Mouse (Mus musculus) ES-E14 (cell line): Measurements from ENCODE around the gene Fads1. TPM values are rescaled to one million over a fixed set of nuclear protein-coding genes. Genes with fewer than 3 reads are reported as not detected.

ENCODE experiments used
- DNase-seq: peaks from one replicate; pipeline ENCODE4 v3.0.0-alpha.2; 2013; ENCODE audit warnings: low read depth, low spot score
- H3K27ac ChIP-seq: 2 replicates; pipeline ENCODE4 v1.5.1; 2012; ENCODE audit warnings: low read depth, mild to moderate bottlenecking, low read length, moderate library complexity, mixed read lengths; ENCODE audit not compliant: poor library complexity, insufficient read depth, severe bottlenecking
- H3K36me3 ChIP-seq: 2 replicates; pipeline ENCODE4 v1.6.1; 2012; ENCODE audit warnings: mild to moderate bottlenecking, low read length, moderate library complexity, mixed read lengths; ENCODE audit not compliant: control insufficient read depth, poor library complexity, insufficient read depth, severe bottlenecking
- H3K4me1 ChIP-seq, 2 experiments: fragments of 150-350 bp in 1 of 2; sonication (generic) in 1 of 2; 2 replicates each; pipeline ENCODE4 v1.6.1; 2012; ENCODE audit warnings: low read length in 2 of 2, mild to moderate bottlenecking in 1 of 2, mixed read lengths in 1 of 2; ENCODE audit not compliant: control insufficient read depth in 2 of 2, insufficient read depth in 2 of 2, poor library complexity in 1 of 2
- H3K4me3 ChIP-seq, 2 experiments: fragments of 150-350 bp in 1 of 2; sonication (generic) in 1 of 2; 2 replicates each; pipeline ENCODE4 v1.5.1; 2012; ENCODE audit warnings: low read length in 2 of 2, low read depth in 1 of 2, mild to moderate bottlenecking in 1 of 2, mixed read lengths in 1 of 2; ENCODE audit not compliant: insufficient read depth in 1 of 2, poor library complexity in 1 of 2, severe bottlenecking in 1 of 2
- H3K9ac ChIP-seq: 2 replicates; pipeline ENCODE4 v1.6.1; 2012; ENCODE audit warnings: low read depth, mild to moderate bottlenecking, low read length, mixed read lengths; ENCODE audit not compliant: poor library complexity, insufficient read depth, severe bottlenecking
- H3K9me3 ChIP-seq: fragments of 150-350 bp; sonication (generic); 2 replicates; pipeline ENCODE4 v1.6.1; 2012; ENCODE audit warnings: low read depth, mild to moderate bottlenecking, low read length; ENCODE audit not compliant: control insufficient read depth, insufficient read depth
- CHD2 ChIP-seq: IDR thresholded peaks from 2 replicates; pipeline ENCODE4 v1.6.1; 2014; ENCODE audit warnings: mild to moderate bottlenecking, low read depth, low read length, inconsistent platforms
- HCFC1 ChIP-seq: IDR thresholded peaks from 2 replicates; pipeline ENCODE4 v1.6.1; 2012; ENCODE audit warnings: low read length, inconsistent platforms, borderline replicate concordance; ENCODE audit not compliant: insufficient read depth
- MAFK ChIP-seq: IDR thresholded peaks from 2 replicates; pipeline ENCODE4 v1.6.1; 2014; ENCODE audit warnings: mild to moderate bottlenecking, low read depth, low read length, inconsistent platforms; ENCODE audit not compliant: insufficient read depth
- ZC3H11A ChIP-seq: IDR thresholded peaks from 2 replicates; pipeline ENCODE4 v1.6.1; 2012; ENCODE audit warnings: low read depth, mild to moderate bottlenecking, inconsistent platforms, low read length, borderline replicate concordance
- ZNF384 ChIP-seq: IDR thresholded peaks from 2 replicates; pipeline ENCODE4 v1.6.1; 2012; ENCODE audit warnings: low read depth, low read length, inconsistent platforms
- in situ Hi-C, 2 experiments: fragments of 600-800 bp; cut with MboI; formaldehyde crosslinking; loops; one replicate each; pipeline ENCODE4 v1.15.1; 2025; ENCODE audit warnings: low sequenced_read_pairs in 2 of 2, inconsistent platforms in 1 of 2; ENCODE audit not compliant: unreplicated experiment in 2 of 2
- total RNA-seq: library from RNA; depleted of rRNA; stranded (reverse); fragments of 300-350 nt; gene quantifications from 2 replicates; pipeline ENCODE4 v1.2.3, GENCODE M21; 2012

The Fads1 gene
- total RNA-seq, 1 experiment, result 47.4 TPM

DNA sequence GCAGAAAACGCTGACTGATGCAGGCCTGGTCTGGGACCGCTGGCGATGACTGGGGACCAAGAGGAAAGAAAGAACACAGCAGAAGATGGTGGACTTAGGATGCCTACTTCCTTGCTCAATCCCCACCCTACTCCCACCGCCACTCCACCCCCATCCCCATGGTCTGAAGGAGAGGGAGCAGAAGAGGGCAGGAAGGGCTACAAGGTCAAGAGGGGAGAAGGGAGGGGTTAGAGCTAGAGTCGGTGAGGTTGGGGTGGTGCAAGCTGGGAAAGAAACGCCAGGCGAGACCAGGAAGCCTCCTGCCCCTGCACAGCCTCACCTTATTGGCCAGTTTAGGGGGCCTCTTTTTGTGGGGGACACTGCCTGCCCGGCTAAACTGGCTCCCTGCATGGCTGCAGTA is 33.4 kb downstream of the Fads1 start:
- DNase-seq, result no peak

GRCm38 (mm10) chr19:10219108-10219507 is 36.4 kb downstream of the Fads1 start:
- Histone ChIP-seq H3K36me3 (peaks cover 74% of the 10 kb centered on the region), H3K27ac (no peak overlapping the region), H3K9ac (no peak overlapping the region), H3K4me1 (peaks cover 5 to 46% of the 10 kb centered on the region in 2 experiments; a peak in 3 of 4 replicates), H3K4me3 (no peak overlapping the region), H3K9me3 (no peaks in the 10 kb centered on the region)
- no peak for TF ChIP-seq CHD2
- TF ChIP-seq ZC3H11A, result no peak
- TF ChIP-seq HCFC1, result no peak
- no peak for TF ChIP-seq MAFK
- no peak for TF ChIP-seq ZNF384
- DNase-seq, result peak; percentile 48
- in situ Hi-C loops, result no loop called here

More for the DNA sequence above, 33.4 kb downstream of the Fads1 start:
- H3K4me1 ChIP-seq, result peaks cover 0 to 33% of the 10 kb centered on the region in 2 experiments; a peak in 2 of 4 replicates
- TF ChIP-seq ZNF384, result no peak
- no peak for TF ChIP-seq ZC3H11A
- TF ChIP-seq CHD2, result no peak
- TF ChIP-seq MAFK, result no peak
- TF ChIP-seq HCFC1, result no peak
- H3K36me3 ChIP-seq, result peaks cover 86% of the 10 kb centered on the region
- no peak overlapping the region for H3K4me3 ChIP-seq
- H3K9ac ChIP-seq, result no peak overlapping the region
- no peak overlapping the region for H3K27ac ChIP-seq
- H3K9me3 ChIP-seq, result no peaks in the 10 kb centered on the region
- in situ Hi-C loops, result no loop called here

DNA sequence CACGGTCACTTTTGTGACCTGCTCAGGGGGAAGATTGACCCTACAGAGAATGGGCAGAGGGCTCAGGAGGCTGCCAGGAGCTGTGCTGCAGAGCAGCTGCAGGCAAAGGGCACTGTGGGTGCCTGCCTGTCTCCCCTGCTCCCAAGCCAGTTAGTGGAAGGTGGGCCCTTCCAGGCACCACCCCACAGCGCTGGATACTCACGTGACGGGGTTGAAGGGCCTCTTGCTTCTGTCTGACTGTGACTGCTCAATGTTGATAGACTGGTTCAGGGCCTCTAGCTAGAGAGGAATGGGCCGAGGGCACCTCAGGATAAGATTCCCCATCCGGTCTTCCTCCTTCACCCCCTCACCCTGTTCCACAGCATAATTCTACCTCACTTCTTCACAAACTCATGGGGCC is 36.9 kb downstream of the Fads1 start:
- H3K4me1 ChIP-seq, result peaks cover 7 to 50% of the 10 kb centered on the region in 2 experiments; a peak in 3 of 4 replicates
- in situ Hi-C loops, result no loop called here
- no peak overlapping the region for H3K9ac ChIP-seq
- H3K27ac ChIP-seq, result no peak overlapping the region
- H3K9me3 ChIP-seq, result no peaks in the 10 kb centered on the region
- TF ChIP-seq ZNF384, result no peak
- TF ChIP-seq CHD2, result no peak
- TF ChIP-seq HCFC1, result no peak
- no peak for TF ChIP-seq MAFK
- no peak for TF ChIP-seq ZC3H11A
- DNase-seq, result no peak
- H3K36me3 ChIP-seq, result peaks cover 75% of the 10 kb centered on the region
- H3K4me3 ChIP-seq, result no peak overlapping the region

GRCm38 (mm10) chr19:10221585-10221984 is 38.9 kb downstream of the Fads1 start:
- Histone ChIP-seq H3K36me3 (peaks cover 60% of the 10 kb centered on the region), H3K9ac (no peak overlapping the region), H3K27ac (no peak overlapping the region), H3K4me1 (peaks cover 7 to 46% of the 10 kb centered on the region in 2 experiments; a peak in 3 of 4 replicates), H3K9me3 (no peaks in the 10 kb centered on the region), H3K4me3 (no peak overlapping the region)
- TF ChIP-seq HCFC1, result no peak
- TF ChIP-seq MAFK, result no peak
- TF ChIP-seq CHD2, result no peak
- no peak for TF ChIP-seq ZC3H11A
- TF ChIP-seq ZNF384, result no peak
- DNase-seq, result no peak
- in situ Hi-C loops, result no loop called here

GRCm38 (mm10) chr19:10222656-10223055 is 40.0 kb downstream of the Fads1 start:
- peak; percentile 46 for DNase-seq
- peaks cover 59% of the 10 kb centered on the region for H3K36me3 ChIP-seq
- in situ Hi-C loops, result no loop called here
- H3K4me3 ChIP-seq, result no peak overlapping the region
- peaks cover 12 to 50% of the 10 kb centered on the region in 2 experiments; a peak in 3 of 4 replicates for H3K4me1 ChIP-seq
- H3K9me3 ChIP-seq, result no peaks in the 10 kb centered on the region
- TF ChIP-seq CHD2 (no peak), HCFC1 (no peak), MAFK (no peak), ZNF384 (no peak), ZC3H11A (no peak)
- no peak overlapping the region for H3K27ac ChIP-seq
- no peak overlapping the region for H3K9ac ChIP-seq
